In the genomic region with DNA sequence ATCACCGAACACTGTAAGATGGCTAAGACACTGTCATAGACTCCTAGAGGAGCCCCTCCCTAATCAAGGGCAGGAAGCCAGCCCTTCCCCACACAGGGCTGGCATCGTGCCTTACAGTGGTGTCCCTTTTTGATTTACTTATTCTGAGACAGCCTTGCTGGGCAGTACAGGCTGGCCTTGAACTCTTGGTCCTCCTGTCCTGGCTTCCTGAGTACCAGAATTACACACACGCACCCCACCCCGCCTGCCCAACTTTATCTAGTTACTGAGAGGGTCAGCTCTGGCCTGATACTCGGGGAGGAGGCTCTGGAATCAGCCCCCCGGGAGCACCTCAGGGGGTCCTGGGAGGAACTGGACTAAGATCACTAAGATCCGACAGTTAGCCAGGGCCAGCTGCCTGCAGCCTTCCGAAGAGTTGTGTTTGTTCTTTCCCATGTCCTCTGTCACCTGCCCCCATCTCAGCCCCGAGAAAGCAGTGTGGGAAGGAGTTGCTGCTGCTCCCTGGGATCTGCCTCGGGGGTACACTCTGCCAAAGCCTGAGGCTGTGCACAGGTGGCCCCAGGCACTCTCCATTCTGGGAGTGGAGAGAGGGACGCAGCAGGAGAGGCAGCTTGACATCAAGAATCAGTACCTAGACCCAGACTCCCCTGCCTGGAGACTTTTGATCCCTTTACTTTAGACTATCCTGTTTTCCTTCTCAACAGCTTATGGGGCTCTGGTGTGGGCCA, we compare ENCODE assay signal across 8 mouse cellular contexts. TPM values are rescaled to one million over a fixed set of nuclear protein-coding genes. Genes with fewer than 3 reads are reported as not detected.
DNase-seq lines count a peak whose midpoint lies in the region; ATAC-seq and TF ChIP-seq lines count a peak whose summit lies in the region.

No protein-coding gene starts in this region.

- WGBS in heart, embryonic 12.5 days: 42% methylated on average over 11 of the region's 11 CpGs
- WGBS in stomach, postnatal 0 days: 42% methylated on average over 11 of the region's 11 CpGs

- TF ChIP-seq EP300 in stomach, postnatal 0 days (optimal IDR thresholded peaks at IDR 0.05): no peak

- H3K4me2 ChIP-seq in heart, embryonic 12.5 days: peak overlapping the region; percentile 12; the same call in 1 of the 2 replicates
- no peak overlapping the region for H3K4me2 ChIP-seq in stomach, postnatal 0 days (replicated peaks; ENCODE audit: low read depth)

- H3K27me3 ChIP-seq in megakaryocyte, embryonic 14.5 days (replicated peaks): no peaks in the 10 kb centered on the region
- H3K27me3 ChIP-seq in heart, embryonic 12.5 days (replicated peaks): no peaks in the 10 kb centered on the region
- H3K27me3 ChIP-seq in stomach, postnatal 0 days (ENCODE audit: control insufficient read depth, insufficient read depth, low read length): no peaks in the 10 kb centered on the region

- H3K9me3 ChIP-seq in megakaryocyte, embryonic 14.5 days: no peaks in the 10 kb centered on the region
- no peaks in the 10 kb centered on the region for H3K9me3 ChIP-seq in heart, embryonic 12.5 days (replicated peaks)
- no peaks in the 10 kb centered on the region for H3K9me3 ChIP-seq in stomach, postnatal 0 days (ENCODE audit: control insufficient read depth, low read length)

- H3K4me3 ChIP-seq in megakaryocyte, embryonic 14.5 days (replicated peaks): peak overlapping the region; percentile 17
- no peak overlapping the region for H3K4me3 ChIP-seq in heart, embryonic 12.5 days
- no peak overlapping the region for H3K4me3 ChIP-seq in stomach, postnatal 0 days (ENCODE audit: low read depth, low read length)

- DNase-seq in kidney, postnatal 25 days: peak; percentile 86 to 88
- DNase-seq in stomach, postnatal 0 days (ENCODE audit: low spot score): no peak
- no peak for DNase-seq in left cerebral cortex, adult 8-10 months (ENCODE audit: low spot score in 2 of 2)
- no peak for DNase-seq in embryo, embryonic 10.5 days (ENCODE audit: low spot score)
- DNase-seq in left cerebral cortex, adult 9 months (ENCODE audit: low spot score in 2 of 2): no peak

- no peak for ATAC-seq in megakaryocyte, adult 5-6 weeks (ENCODE audit: poor library complexity, severe bottlenecking)
- 0 out of 2 replicates have a peak, but pooled peaks have one; percentile 23 for ATAC-seq in heart, embryonic 12.5 days (ENCODE audit: insufficient number of reproducible peaks, low FRiP score)
- ATAC-seq in stomach, postnatal 0 days (ENCODE audit: low FRiP score, low TSS enrichment): no peak

- TF ChIP-seq CTCF in stomach, postnatal 0 days (IDR thresholded peaks at IDR 0.05; ENCODE audit: low read depth): no peak

- H3K9ac ChIP-seq in heart, embryonic 12.5 days: no peak overlapping the region; the same call in 1 of the 2 replicates
- no peak overlapping the region for H3K9ac ChIP-seq in stomach, postnatal 0 days (ENCODE audit: low read length)

- 0 out of 2 replicates have a peak overlapping the region, but pooled peaks have one; percentile 11 for H3K27ac ChIP-seq in heart, embryonic 12.5 days (ENCODE audit: poor library complexity, severe bottlenecking)
- peak overlapping the region; percentile 30; the same call in 1 of the 2 replicates for H3K27ac ChIP-seq in stomach, postnatal 0 days (replicated peaks)

- H3K36me3 ChIP-seq in megakaryocyte, embryonic 14.5 days (replicated peaks; ENCODE audit: low read length): peaks cover 11% of the 10 kb centered on the region
- H3K36me3 ChIP-seq in heart, embryonic 12.5 days: no peaks in the 10 kb centered on the region
- H3K36me3 ChIP-seq in stomach, postnatal 0 days (ENCODE audit: control insufficient read depth, insufficient read depth, low read length): no peaks in the 10 kb centered on the region

- peaks cover 88% of the 10 kb centered on the region for H3K4me1 ChIP-seq in megakaryocyte, embryonic 14.5 days
- peaks cover 43% of the 10 kb centered on the region for H3K4me1 ChIP-seq in heart, embryonic 12.5 days (replicated peaks)
- H3K4me1 ChIP-seq in stomach, postnatal 0 days (replicated peaks; ENCODE audit: control insufficient read depth, insufficient read depth): peaks cover 3% of the 10 kb centered on the region; the same call in 1 of the 2 replicates

RNA-seq across cellular contexts. Expression of a gene that starts 18.3 kb away (rescaled TPM):
- 2.2 and 5.7 TPM in 2 replicates for polyA plus RNA-seq in megakaryocyte, embryonic 14.5 days (2012; ENCODE audit: insufficient read depth, low replicate concordance)
- total RNA-seq in megakaryocyte, adult 5-6 weeks (2015): 4.9 and 5.5 TPM in 2 replicates
- 3.9 and 7.0 TPM in 2 replicates for total RNA-seq in megakaryocyte, adult 5-6 weeks (2017)
- 1.4 and 1.7 TPM in 2 replicates for polyA plus RNA-seq in heart, embryonic 12.5 days (2016; fragmentation: Nextera tagmentation; extraction: Ambion mirVana)
- 4.8 and 5.5 TPM in 2 replicates for polyA plus RNA-seq in stomach, postnatal 0 days (2015; fragmentation: Nextera tagmentation; extraction: Ambion mirVana)
- total RNA-seq in left cerebral cortex, adult 8-10 months (2022): 10 to 100 TPM; 51.4 to 59.9 (median 55.5) TPM

Comparison
In these comparisons a context has a peak if more than half of its experiments do, and no peak if none do; other contexts are left out.
1. DNase-seq: peak in kidney, postnatal 25 days (2 of 2); none in stomach, postnatal 0 days (single experiment), left cerebral cortex, adult 8-10 months (0 of 2), embryo, embryonic 10.5 days (single experiment) and left cerebral cortex, adult 9 months (0 of 2).